Mouse (Mus musculus) spleen, postnatal 4 days (tissue): ENCODE measurements at regions not wholly inside any gene's neighbourhood (a gene's known extent, or its start where the extent isn't known, plus 50 kb on each side); places are given as distances from the start of the nearest gene placed in this dataset.

Experiments used
- DNase-seq, 2 experiments: peaks; one replicate each; pipeline ENCODE4 v3.0.0; 2022; ENCODE audit warnings: low spot score in 2 of 2

GRCm38 (mm10) chr3:52815497-52815896 is 201.5 kb downstream of the Cog6 start:
- DNase-seq: no peak

DNA sequence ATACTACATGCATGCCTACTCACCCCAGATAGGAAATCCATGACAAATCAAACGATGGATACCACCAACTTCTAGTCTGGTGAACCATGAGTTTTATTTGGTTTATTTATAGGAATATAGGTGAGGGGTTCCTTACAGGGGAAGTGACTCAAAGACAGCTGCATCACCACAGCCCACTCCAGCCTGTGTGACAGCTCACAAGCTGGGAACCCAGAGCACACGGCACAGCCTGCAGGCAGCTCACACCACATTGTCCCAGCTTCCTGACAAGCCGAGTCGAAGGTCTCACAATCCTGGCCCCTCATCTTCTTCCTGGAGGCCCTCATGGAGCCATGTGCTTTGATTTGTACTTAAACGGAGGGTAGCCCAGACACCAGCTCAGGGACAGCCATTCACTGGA is 214.7 kb downstream of the Cog6 start:
- no peak for DNase-seq

DNA sequence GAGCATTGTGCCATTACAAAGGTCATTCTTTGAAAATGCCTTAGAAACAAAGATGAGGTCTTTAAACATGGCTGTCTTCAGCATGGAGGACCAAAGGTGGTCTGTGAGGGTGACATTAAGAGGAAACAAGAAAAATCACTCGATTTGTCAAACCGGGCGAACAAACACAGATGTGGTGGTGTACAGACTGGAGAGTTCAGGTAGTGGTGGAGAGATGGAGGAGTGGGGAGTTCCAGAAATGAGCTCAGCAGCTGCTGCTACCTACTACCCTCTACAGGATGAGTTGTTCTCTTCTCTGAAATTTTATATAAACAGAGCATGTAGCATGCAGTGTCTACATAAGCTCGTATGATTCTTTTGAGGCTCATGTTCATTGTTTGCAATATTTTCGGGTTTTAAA is 215.6 kb downstream of the Cog6 start:
- DNase-seq: no peak

DNA sequence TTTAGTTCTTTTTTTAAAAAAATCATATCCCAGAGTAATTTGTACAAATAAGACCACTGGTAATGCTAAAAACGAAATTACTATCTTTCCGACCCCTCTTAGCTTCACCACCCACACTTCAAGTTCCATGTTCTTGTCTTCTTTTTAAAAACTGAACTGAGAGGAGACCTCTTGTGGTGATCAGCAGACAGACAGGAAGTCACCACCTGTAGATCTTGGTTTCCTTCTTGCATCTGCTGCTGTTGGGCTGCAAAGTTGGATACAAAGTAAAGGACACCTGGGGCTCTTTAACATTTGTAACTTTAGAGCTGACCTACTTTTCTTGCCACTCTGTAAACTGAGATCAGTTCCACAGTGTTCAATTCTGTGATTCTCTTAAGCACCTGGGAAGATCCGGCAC is 216.4 kb downstream of the Cog6 start:
- no peak for DNase-seq

- DNase-seq: no peak
Observed at GRCm38 (mm10) chr3:52797801-52798200, 219.2 kb downstream of the Cog6 start.

GRCm38 (mm10) chr3:52797164-52797563 is 219.9 kb downstream of the Cog6 start:
- peak in 1 of 2 experiments; percentile 30 for DNase-seq

GRCm38 (mm10) chr3:52794218-52794617 is 222.8 kb downstream of the Cog6 start:
- peak in 1 of 2 experiments; percentile 34 for DNase-seq

DNA sequence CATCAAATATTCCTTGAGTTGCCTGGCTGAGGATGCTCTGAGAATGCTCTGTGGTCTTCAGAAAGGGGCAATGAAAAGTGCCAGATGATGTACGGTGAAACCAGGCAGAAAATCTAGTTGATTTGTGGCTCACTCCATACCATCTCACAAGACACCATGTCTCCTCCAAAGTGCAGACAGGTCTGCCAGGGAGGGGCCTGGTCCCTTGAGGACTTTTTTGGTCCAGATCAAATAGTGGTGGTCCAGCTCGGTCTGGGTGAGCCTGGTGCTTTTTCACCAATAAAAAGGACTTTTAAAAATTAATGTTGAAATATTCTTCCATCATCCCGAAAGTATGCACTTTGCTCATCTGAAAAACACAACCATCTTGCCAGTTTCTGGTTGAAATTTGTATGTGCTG is 224.2 kb downstream of the Cog6 start:
- no peak for DNase-seq

- DNase-seq: no peak
Observed at GRCm38 (mm10) chr3:52792121-52792520, 224.9 kb downstream of the Cog6 start.

- DNase-seq: no peak
Observed at GRCm38 (mm10) chr3:52790942-52791341, 226.1 kb downstream of the Cog6 start.

GRCm38 (mm10) chr3:52787964-52788760 is 228.9 kb downstream of the Cog6 start:
- no peak for DNase-seq

DNA sequence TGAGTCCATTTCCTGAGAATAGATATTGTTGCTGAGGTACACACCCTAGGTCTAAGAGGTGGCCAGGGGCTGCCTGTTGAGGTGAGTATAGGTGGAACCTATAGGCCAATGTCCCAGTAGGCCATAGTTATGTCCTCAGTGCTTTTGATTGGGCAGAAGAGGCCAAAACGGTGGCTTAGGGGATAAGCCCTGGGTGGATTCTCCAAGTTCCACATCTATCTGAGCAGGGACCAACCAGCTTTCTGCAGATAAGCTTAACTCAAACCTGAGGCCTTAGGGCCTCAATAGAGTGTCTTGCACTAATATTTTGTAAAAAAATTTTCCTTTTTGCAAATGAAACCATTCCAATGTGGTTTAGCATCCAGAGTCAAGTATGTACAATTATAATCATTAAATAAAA is 231.4 kb downstream of the Cog6 start:
- no peak for DNase-seq

DNA sequence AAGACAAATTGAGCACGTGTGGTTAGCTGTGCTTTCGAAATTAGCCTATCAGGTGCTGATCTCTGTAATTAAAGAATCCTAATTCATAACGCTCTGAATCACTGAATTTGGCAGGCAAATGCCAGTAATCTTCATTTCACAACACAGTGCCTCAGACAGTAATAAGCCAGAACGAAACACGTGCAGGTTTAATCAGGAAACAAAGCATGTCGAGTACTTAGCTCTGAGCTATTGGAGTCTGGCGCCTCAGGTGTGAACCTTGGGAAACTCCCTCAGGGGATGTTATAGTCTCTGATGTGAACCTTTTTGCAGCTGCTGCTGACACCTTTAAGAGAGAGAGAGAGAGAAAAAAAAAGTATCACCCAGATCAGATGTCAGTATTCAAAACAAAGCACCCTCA is 232.6 kb downstream of the Cog6 start:
- no peak for DNase-seq

DNA sequence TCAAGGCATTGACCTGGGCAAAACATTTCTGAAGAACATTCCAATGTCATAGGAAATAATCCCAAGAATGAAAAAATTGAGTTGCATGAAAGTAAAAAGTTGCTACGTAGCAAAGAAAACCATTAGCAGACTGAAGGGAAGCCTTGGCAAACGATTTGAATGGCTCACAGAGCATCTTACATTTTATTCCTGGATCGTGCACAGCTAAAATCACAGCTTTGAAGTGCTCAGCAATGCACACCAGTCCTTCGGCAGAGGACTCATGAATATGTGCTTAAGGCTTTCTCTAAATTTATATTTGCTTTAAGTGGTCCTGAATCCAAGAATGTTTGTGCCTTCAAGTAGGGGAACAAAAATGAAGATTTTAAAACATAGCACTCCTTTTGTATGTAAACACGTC is 234.5 kb downstream of the Cog6 start:
- no peak for DNase-seq

- DNase-seq: no peak
Observed at GRCm38 (mm10) chr3:52781521-52781920, 235.5 kb downstream of the Cog6 start.

DNA sequence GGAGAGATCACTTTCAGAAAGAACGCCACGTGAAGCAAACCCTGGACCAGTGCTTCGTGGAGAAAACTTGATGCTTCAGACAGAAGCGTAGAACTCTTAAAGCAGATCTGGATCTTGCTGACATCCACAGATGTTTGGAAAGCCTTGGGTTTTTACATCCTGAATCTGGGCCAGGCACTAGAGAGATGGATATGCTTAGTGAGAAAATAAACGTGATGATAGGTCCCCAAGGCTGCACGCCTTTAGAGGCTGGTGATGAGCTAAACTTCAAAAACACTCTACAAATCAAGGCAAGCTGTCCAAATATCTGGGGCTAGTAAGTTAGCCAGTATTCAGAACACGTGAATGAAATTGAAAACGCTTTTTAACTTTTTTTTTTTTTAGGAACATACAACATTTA is 236.7 kb downstream of the Cog6 start:
- DNase-seq: no peak

GRCm38 (mm10) chr3:52775875-52776274 is 241.2 kb downstream of the Cog6 start:
- DNase-seq: no peak

- no peak for DNase-seq
Observed at GRCm38 (mm10) chr3:52775156-52775555, 241.9 kb downstream of the Cog6 start.

DNA sequence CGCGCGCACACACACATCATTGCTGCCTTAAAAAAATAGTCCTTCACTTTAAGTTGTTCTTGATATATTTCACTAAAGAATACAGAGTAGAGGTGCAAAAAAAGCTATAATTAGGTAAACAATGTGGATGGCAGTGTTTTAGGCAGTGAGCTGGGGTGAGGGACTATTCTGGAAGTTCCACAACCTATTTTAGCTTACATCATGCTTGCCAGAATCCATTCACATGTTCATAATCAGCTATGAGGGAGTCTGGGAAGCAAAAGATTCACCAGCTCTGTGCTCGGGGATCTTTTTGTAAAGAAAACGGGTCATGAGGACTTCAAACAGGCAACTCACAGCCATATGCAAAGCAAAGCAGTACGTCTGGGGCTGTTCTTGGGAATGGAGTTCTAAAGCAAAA is 242.3 kb downstream of the Cog6 start:
- DNase-seq: no peak

- DNase-seq: no peak
Observed at GRCm38 (mm10) chr3:52767276-52767675, 249.8 kb downstream of the Cog6 start.

DNA sequence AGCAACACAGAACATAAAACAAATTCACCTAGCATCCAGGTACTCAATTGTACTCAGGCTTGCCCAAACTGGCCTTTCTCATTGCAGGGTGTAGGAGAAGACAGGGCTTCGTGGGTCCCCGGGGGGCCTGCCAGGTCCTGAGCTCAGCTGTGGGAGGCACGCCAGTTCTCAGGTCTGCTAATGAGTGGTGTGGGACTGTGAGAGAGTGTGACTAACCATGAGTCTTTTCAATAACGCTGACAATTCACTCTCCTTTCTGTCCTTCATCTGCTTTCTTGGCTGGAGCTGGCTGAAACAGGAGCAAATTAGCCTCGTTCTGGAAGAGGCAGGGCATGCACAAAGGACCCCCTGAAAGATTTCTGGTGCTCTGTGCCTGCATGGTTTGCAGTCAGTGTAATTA is 250.2 kb downstream of the Cog6 start:
- DNase-seq: no peak

- DNase-seq: no peak
Observed at GRCm38 (mm10) chr3:52764166-52764565, 252.9 kb downstream of the Cog6 start.

GRCm38 (mm10) chr3:52763660-52764059 is 253.4 kb downstream of the Cog6 start:
- no peak for DNase-seq

DNA sequence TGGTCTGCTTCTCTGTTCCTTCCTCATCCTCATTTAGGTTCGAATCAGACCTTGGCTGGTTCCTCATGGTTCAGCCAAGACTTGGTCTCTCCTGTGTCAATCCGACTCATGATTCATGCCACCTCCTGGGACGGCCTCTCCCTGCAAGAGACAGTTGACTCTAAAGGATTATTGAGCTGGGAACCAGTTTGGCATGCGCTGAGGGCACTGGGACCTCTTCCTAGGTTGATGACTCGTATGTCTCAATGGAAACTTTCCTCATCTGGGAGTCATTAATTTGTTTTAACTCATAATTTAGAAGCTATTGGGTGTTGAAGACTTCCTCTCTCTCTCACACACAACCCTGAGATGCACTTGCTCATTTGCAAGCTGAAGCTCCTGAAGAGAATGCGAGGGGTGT is 254.5 kb downstream of the Cog6 start:
- DNase-seq: no peak
